Mouse (Mus musculus) kidney, adult 2 months (tissue): ENCODE measurements at regions not wholly inside any gene's neighbourhood (a gene's known extent, or its start where the extent isn't known, plus 50 kb on each side); places are given as distances from the start of the nearest gene placed in this dataset.

Source experiments
- DNase-seq: peaks from one replicate; pipeline ENCODE4 v3.0.0; 2021
- H3K27ac ChIP-seq: fragments of 200-500 bp; 2 replicates; pipeline ENCODE4 v1.5.1; 2012; ENCODE audit warnings: low read depth, low read length, control low read depth, inconsistent platforms; ENCODE audit not compliant: insufficient read depth
- H3K27me3 ChIP-seq: fragments of 200-500 bp; replicated peaks from 2 replicates; pipeline ENCODE4 v1.6.1; 2012; ENCODE audit warnings: mild to moderate bottlenecking, moderate library complexity, low read length, inconsistent platforms; ENCODE audit not compliant: control insufficient read depth, insufficient read depth
- H3K36me3 ChIP-seq: fragments of 200-500 bp; 2 replicates; pipeline ENCODE4 v1.6.1; 2012; ENCODE audit warnings: mild to moderate bottlenecking, moderate library complexity, low read length, inconsistent platforms; ENCODE audit not compliant: control insufficient read depth, insufficient read depth
- H3K4me1 ChIP-seq: fragments of 200-500 bp; 2 replicates; pipeline ENCODE4 v1.6.1; 2011; ENCODE audit warnings: low read length; ENCODE audit not compliant: control insufficient read depth, insufficient read depth
- H3K4me3 ChIP-seq: fragments of 200-500 bp; 2 replicates; pipeline ENCODE4 v1.5.1; 2011; ENCODE audit warnings: mild to moderate bottlenecking, low read depth, low read length, control low read depth; ENCODE audit not compliant: insufficient read depth
- CTCF ChIP-seq: fragments of 200-500 bp; conservative IDR thresholded peaks from 2 replicates; pipeline ENCODE4 v1.5.1; 2011; ENCODE audit warnings: low read depth, mild to moderate bottlenecking, control low read depth, low read length, moderate library complexity, mixed read lengths; ENCODE audit not compliant: insufficient read depth, insufficient read length
- POLR2A ChIP-seq: fragments of 200-500 bp; IDR thresholded peaks from one replicate; pipeline ENCODE4 v1.6.1; 2011; ENCODE audit warnings: low read depth, low read length, control low read depth
- WGBS: fragments of 180-500 bp; shearing (Covaris S2); methylation state at CpG from one replicate; pipeline ENCODE4 v1.1.7; 2018; 5-methylcytosine and 5-hydroxymethylcytosine counted together

- H3K4me1 ChIP-seq: no peaks in the 10 kb centered on the region
- no peak overlapping the region for H3K27ac ChIP-seq
- H3K36me3 ChIP-seq: no peaks in the 10 kb centered on the region
- H3K27me3 ChIP-seq: no peaks in the 10 kb centered on the region
- 52% methylated on average over 1 of the region's 1 CpGs for WGBS
- H3K4me3 ChIP-seq: no peak overlapping the region
- TF ChIP-seq POLR2A (no peak), CTCF (no peak)
- DNase-seq: no peak
These were observed 87.3 kb downstream of the Gm11077 start for GRCm38 (mm10) chr6:140816359-140816758.

GRCm38 (mm10) chr6:140816831-140817230 lies 87.7 kb downstream of the Gm11077 start:
- Histone ChIP-seq H3K27ac (no peak overlapping the region; the same call in 1 of the 2 replicates), H3K36me3 (no peaks in the 10 kb centered on the region), H3K4me3 (no peak overlapping the region), H3K4me1 (no peaks in the 10 kb centered on the region), H3K27me3 (no peaks in the 10 kb centered on the region)
- no peak for DNase-seq
- 35% methylated on average over 6 of the region's 6 CpGs for WGBS
- no peak for TF ChIP-seq POLR2A
- no peak for TF ChIP-seq CTCF

GRCm38 (mm10) chr6:140819451-140819878 lies 90.4 kb downstream of the Gm11077 start:
- Histone ChIP-seq H3K4me3 (no peak overlapping the region), H3K4me1 (no peaks in the 10 kb centered on the region), H3K36me3 (no peaks in the 10 kb centered on the region), H3K27me3 (no peaks in the 10 kb centered on the region), H3K27ac (no peak overlapping the region)
- WGBS: 33% methylated on average over 8 of the region's 8 CpGs
- peak; percentile 17 for DNase-seq
- no peak for TF ChIP-seq CTCF

GRCm38 (mm10) chr6:140826522-140826921 lies 97.4 kb downstream of the Gm11077 start:
- Histone ChIP-seq H3K27me3 (no peaks in the 10 kb centered on the region), H3K36me3 (no peaks in the 10 kb centered on the region), H3K4me3 (no peak overlapping the region), H3K4me1 (no peaks in the 10 kb centered on the region), H3K27ac (no peak overlapping the region)
- TF ChIP-seq POLR2A: no peak
- TF ChIP-seq CTCF: no peak
- no peak for DNase-seq

- H3K27ac ChIP-seq: no peak overlapping the region
- no peaks in the 10 kb centered on the region for H3K4me1 ChIP-seq
- H3K36me3 ChIP-seq: no peaks in the 10 kb centered on the region
- H3K27me3 ChIP-seq: no peaks in the 10 kb centered on the region
- TF ChIP-seq CTCF: no peak
- no peak for TF ChIP-seq POLR2A
- H3K4me3 ChIP-seq: no peak overlapping the region
- DNase-seq: no peak
These were observed 98.6 kb downstream of the Gm11077 start for GRCm38 (mm10) chr6:140827651-140828050.

- Histone ChIP-seq H3K4me1 (no peaks in the 10 kb centered on the region), H3K27me3 (no peaks in the 10 kb centered on the region), H3K4me3 (no peak overlapping the region), H3K36me3 (no peaks in the 10 kb centered on the region), H3K27ac (no peak overlapping the region)
- WGBS: 70% methylated on average over 8 of the region's 8 CpGs
- no peak for DNase-seq
- TF ChIP-seq CTCF (no peak), POLR2A (no peak)
These were observed 114.4 kb downstream of the Gm11077 start for GRCm38 (mm10) chr6:140843292-140843991.

- WGBS: 90% methylated on average over 3 of the region's 3 CpGs
- Histone ChIP-seq H3K36me3 (no peaks in the 10 kb centered on the region), H3K27ac (no peak overlapping the region), H3K4me1 (no peaks in the 10 kb centered on the region), H3K4me3 (no peak overlapping the region), H3K27me3 (no peaks in the 10 kb centered on the region)
- no peak for TF ChIP-seq CTCF
- no peak for TF ChIP-seq POLR2A
- DNase-seq: no peak
These were observed 118.1 kb downstream of the Gm11077 start for GRCm38 (mm10) chr6:140847165-140847564.
